25 mouse cellular contexts compared by ENCODE assay signal in genomic region chr5:138163610-138164009, GRCm38 (mm10). TPM values are rescaled to one million over a fixed set of nuclear protein-coding genes. Genes with fewer than 3 reads are reported as not detected.
A peak's percentile ranks its signal among the peaks of the same experiment; 100 is the strongest.
DNase-seq lines count a peak whose midpoint lies in the region; ATAC-seq and TF ChIP-seq lines count a peak whose summit lies in the region.
"Had no signal": no experiment of that assay in that cellular context is flagged by ENCODE, and none has a peak within 500 bp of the region (broad histone marks: within the 10 kb centered on the region; RNA-seq: fewer than 3 reads in every experiment).

No protein-coding gene starts in this region.

- no peak overlapping the region for H3K9ac ChIP-seq in hindbrain, embryonic 11.5 days (ENCODE audit: low read depth, low read length)
- no peak overlapping the region for H3K9ac ChIP-seq in hindbrain, embryonic 12.5 days
- H3K9ac ChIP-seq in ES-Bruce4 (ENCODE audit: low read depth, poor library complexity, severe bottlenecking), result no peak overlapping the region
- 0 out of 2 replicates have a peak overlapping the region, but pooled peaks have one; percentile 19 for H3K9ac ChIP-seq in limb, embryonic 13.5 days
- H3K9ac ChIP-seq: embryonic facial prominence, embryonic 12.5 days; forebrain, embryonic 13.5 days; liver, embryonic 12.5 days; midbrain, embryonic 13.5 days; neural tube, embryonic 13.5 days had no signal

- no peaks in the 10 kb centered on the region for H3K9me3 ChIP-seq in hindbrain, embryonic 11.5 days (ENCODE audit: control insufficient read depth, low read length)
- no peaks in the 10 kb centered on the region for H3K9me3 ChIP-seq in hindbrain, embryonic 12.5 days (replicated peaks)
- H3K9me3 ChIP-seq in ES-Bruce4 (replicated peaks; ENCODE audit: control insufficient read depth, insufficient read depth, low read length, poor library complexity, severe bottlenecking), result no peaks in the 10 kb centered on the region
- H3K9me3 ChIP-seq in limb, embryonic 13.5 days, result no peaks in the 10 kb centered on the region
- H3K9me3 ChIP-seq: embryonic facial prominence, embryonic 12.5 days; forebrain, embryonic 13.5 days; G1E; liver, embryonic 12.5 days; midbrain, embryonic 13.5 days; neural tube, embryonic 13.5 days had no signal

- no peaks in the 10 kb centered on the region; the same call in 1 of the 2 replicates for H3K4me1 ChIP-seq in hindbrain, embryonic 11.5 days (replicated peaks; ENCODE audit: control insufficient read depth, insufficient read depth, low read length)
- H3K4me1 ChIP-seq in hindbrain, embryonic 12.5 days, result peaks cover 16% of the 10 kb centered on the region
- H3K4me1 ChIP-seq in ES-Bruce4 (ENCODE audit: control insufficient read depth, insufficient read depth, low read length), result peaks cover 2% of the 10 kb centered on the region
- peaks cover 19% of the 10 kb centered on the region for H3K4me1 ChIP-seq in limb, embryonic 13.5 days

- H3K27me3 ChIP-seq in hindbrain, embryonic 11.5 days (ENCODE audit: control insufficient read depth, insufficient read depth, low read length), result no peaks in the 10 kb centered on the region
- H3K27me3 ChIP-seq in hindbrain, embryonic 12.5 days, result no peaks in the 10 kb centered on the region
- H3K27me3 ChIP-seq in ES-Bruce4 (ENCODE audit: control insufficient read depth, insufficient read depth, low read length, poor library complexity, severe bottlenecking), result no peaks in the 10 kb centered on the region
- no peaks in the 10 kb centered on the region for H3K27me3 ChIP-seq in limb, embryonic 13.5 days
- H3K27me3 ChIP-seq: embryonic facial prominence, embryonic 12.5 days; forebrain, embryonic 13.5 days; liver, embryonic 12.5 days; midbrain, embryonic 13.5 days; neural tube, embryonic 13.5 days had no signal

- TF ChIP-seq CTCF in ES-Bruce4 (IDR thresholded peaks at IDR 0.05; ENCODE audit: low read depth, low read length), result no peak

- no peak for TF ChIP-seq EP300 in ES-Bruce4 (IDR thresholded peaks at IDR 0.05; ENCODE audit: insufficient read depth, low read depth, low read length)

- H3K4me3 ChIP-seq in hindbrain, embryonic 11.5 days (ENCODE audit: low read depth, low read length), result no peak overlapping the region
- H3K4me3 ChIP-seq in hindbrain, embryonic 12.5 days, result no peak overlapping the region
- H3K4me3 ChIP-seq in ES-Bruce4 (ENCODE audit: low read depth, low read length), result no peak overlapping the region
- H3K4me3 ChIP-seq in limb, embryonic 13.5 days, result no peak overlapping the region
- H3K4me3 ChIP-seq: embryonic facial prominence, embryonic 12.5 days; erythroblast, embryonic 14.5 days; forebrain, embryonic 13.5 days; gastrocnemius, adult 2 months; liver, embryonic 12.5 days; midbrain, embryonic 13.5 days; neural tube, embryonic 13.5 days had no signal

- ATAC-seq in hindbrain, embryonic 11.5 days (ENCODE audit: low FRiP score), result no peak
- no peak for ATAC-seq in hindbrain, embryonic 12.5 days (ENCODE audit: low FRiP score)
- no peak for ATAC-seq in limb, embryonic 13.5 days (ENCODE audit: low FRiP score, low read depth)
- ATAC-seq: activated CD4-positive, CD25-positive, alpha-beta regulatory T cell, adult 4 months; forebrain, embryonic 13.5 days; liver, embryonic 12.5 days; midbrain, embryonic 13.5 days had no signal

- H3K27ac ChIP-seq in hindbrain, embryonic 11.5 days (ENCODE audit: low read depth, low read length), result no peak overlapping the region
- H3K27ac ChIP-seq in hindbrain, embryonic 12.5 days, result no peak overlapping the region
- H3K27ac ChIP-seq in ES-Bruce4 (ENCODE audit: insufficient read depth, low read length), result peak overlapping the region; percentile 64
- no peak overlapping the region; the same call in 1 of the 2 replicates for H3K27ac ChIP-seq in limb, embryonic 13.5 days
- H3K27ac ChIP-seq: embryonic facial prominence, embryonic 12.5 days; forebrain, embryonic 13.5 days; gastrocnemius, adult 2 months; midbrain, embryonic 13.5 days; neural tube, embryonic 13.5 days had no signal

- H3K36me3 ChIP-seq in hindbrain, embryonic 11.5 days (ENCODE audit: control insufficient read depth, insufficient read depth, low read length), result peaks cover 26% of the 10 kb centered on the region
- peaks cover 63% of the 10 kb centered on the region for H3K36me3 ChIP-seq in hindbrain, embryonic 12.5 days
- peaks cover 56% of the 10 kb centered on the region for H3K36me3 ChIP-seq in ES-Bruce4 (ENCODE audit: control insufficient read depth, insufficient read depth, low read length, poor library complexity, severe bottlenecking)
- H3K36me3 ChIP-seq in limb, embryonic 13.5 days, result peaks cover 66% of the 10 kb centered on the region

- WGBS in hindbrain, embryonic 11.5 days, result 69% methylated on average over 10 of the region's 10 CpGs
- 71% methylated on average over 10 of the region's 10 CpGs for WGBS in hindbrain, embryonic 12.5 days
- 69% methylated on average over 10 of the region's 10 CpGs for WGBS in limb, embryonic 13.5 days

- no peak for TF ChIP-seq POLR2A in ES-Bruce4 (IDR thresholded peaks at IDR 0.05; ENCODE audit: insufficient read depth, low read length)

- DNase-seq in cerebellum, adult 11-12 months, result peak; percentile 22
- no peak for DNase-seq in cerebellum, adult 8-10 months
- peak; percentile 19 for DNase-seq in hindbrain, embryonic 11.5 days (ENCODE audit: low spot score)
- DNase-seq in urinary bladder, postnatal 14 days (ENCODE audit: low spot score), result no peak
- DNase-seq: adrenal gland, adult 8-10 months; cerebellum, postnatal 10 days; gastrocnemius, adult 2 months; kidney, adult 11 months; kidney, postnatal 4 days; left cerebral cortex, postnatal 4 days; lung, adult 2 months; lung, postnatal 14 days; thymus, postnatal 14 days had no signal

- no peak overlapping the region for H3K4me2 ChIP-seq in hindbrain, embryonic 11.5 days (replicated peaks; ENCODE audit: low read depth, low read length)
- H3K4me2 ChIP-seq in hindbrain, embryonic 12.5 days (replicated peaks), result no peak overlapping the region
- no peak overlapping the region for H3K4me2 ChIP-seq in limb, embryonic 13.5 days (replicated peaks)
- H3K4me2 ChIP-seq: embryonic facial prominence, embryonic 12.5 days; forebrain, embryonic 13.5 days; heart, embryonic 11.5 days; liver, embryonic 12.5 days; midbrain, embryonic 13.5 days; neural tube, embryonic 13.5 days had no signal

RNA-seq across cellular contexts. Expression of gene Cops6, which starts 2.7 kb away (rescaled TPM):
- 261 and 292 TPM in 2 replicates for polyA plus RNA-seq in hindbrain, embryonic 11.5 days (2014; fragmentation: Nextera tagmentation; extraction: Ambion mirVana)
- 270 and 286 TPM in 2 replicates for polyA plus RNA-seq in hindbrain, embryonic 12.5 days (2016; fragmentation: Nextera tagmentation; extraction: Ambion mirVana)
- 121 and 122 TPM in 2 replicates for polyA plus RNA-seq in ES-Bruce4 (2011; ENCODE audit: insufficient read depth, insufficient read length, low read depth, missing spikeins)
- 362 and 367 TPM in 2 replicates for polyA plus RNA-seq in limb, embryonic 13.5 days (2015; fragmentation: Nextera tagmentation; extraction: Ambion mirVana)

RNA-seq across cellular contexts. Expression of gene Zfp113, which starts 8.1 kb away (rescaled TPM):
- polyA plus RNA-seq in hindbrain, embryonic 11.5 days (2014; fragmentation: Nextera tagmentation; extraction: Ambion mirVana), result 28.9 and 33.4 TPM in 2 replicates
- polyA plus RNA-seq in hindbrain, embryonic 12.5 days (2016; fragmentation: Nextera tagmentation; extraction: Ambion mirVana), result 34.2 and 35.9 TPM in 2 replicates
- polyA plus RNA-seq in ES-Bruce4 (2011; ENCODE audit: insufficient read depth, insufficient read length, low read depth, missing spikeins), result 10.0 and 12.4 TPM in 2 replicates
- 20.3 and 23.8 TPM in 2 replicates for polyA plus RNA-seq in limb, embryonic 13.5 days (2015; fragmentation: Nextera tagmentation; extraction: Ambion mirVana)

RNA-seq across cellular contexts. Expression of gene Ap4m1, which starts 8.2 kb away (rescaled TPM):
- 15.8 and 19.9 TPM in 2 replicates for polyA plus RNA-seq in hindbrain, embryonic 11.5 days (2014; fragmentation: Nextera tagmentation; extraction: Ambion mirVana)
- polyA plus RNA-seq in hindbrain, embryonic 12.5 days (2016; fragmentation: Nextera tagmentation; extraction: Ambion mirVana), result 25.7 and 28.6 TPM in 2 replicates
- polyA plus RNA-seq in ES-Bruce4 (2011; ENCODE audit: insufficient read depth, insufficient read length, low read depth, missing spikeins), result 11.4 and 14.7 TPM in 2 replicates
- polyA plus RNA-seq in limb, embryonic 13.5 days (2015; fragmentation: Nextera tagmentation; extraction: Ambion mirVana), result 32.2 and 35.8 TPM in 2 replicates

RNA-seq across cellular contexts. Expression of gene Mcm7, which starts 8.6 kb away (rescaled TPM):
- 220 and 253 TPM in 2 replicates for polyA plus RNA-seq in hindbrain, embryonic 11.5 days (2014; fragmentation: Nextera tagmentation; extraction: Ambion mirVana)
- polyA plus RNA-seq in hindbrain, embryonic 12.5 days (2016; fragmentation: Nextera tagmentation; extraction: Ambion mirVana), result 179 and 180 TPM in 2 replicates
- polyA plus RNA-seq in ES-Bruce4 (2011; ENCODE audit: insufficient read depth, insufficient read length, low read depth, missing spikeins), result 298 and 304 TPM in 2 replicates
- 208 and 210 TPM in 2 replicates for polyA plus RNA-seq in limb, embryonic 13.5 days (2015; fragmentation: Nextera tagmentation; extraction: Ambion mirVana)

RNA-seq across cellular contexts. Expression of gene Taf6, which starts 23.6 kb away (rescaled TPM):
- polyA plus RNA-seq in hindbrain, embryonic 11.5 days (2014; fragmentation: Nextera tagmentation; extraction: Ambion mirVana), result 106 and 110 TPM in 2 replicates
- 102 and 109 TPM in 2 replicates for polyA plus RNA-seq in hindbrain, embryonic 12.5 days (2016; fragmentation: Nextera tagmentation; extraction: Ambion mirVana)
- 51.6 and 55.4 TPM in 2 replicates for polyA plus RNA-seq in ES-Bruce4 (2011; ENCODE audit: insufficient read depth, insufficient read length, low read depth, missing spikeins)
- polyA plus RNA-seq in limb, embryonic 13.5 days (2015; fragmentation: Nextera tagmentation; extraction: Ambion mirVana), result 99.2 and 106 TPM in 2 replicates

Comparison
In these comparisons a context has a peak if more than half of its experiments do, and no peak if none do; other contexts are left out.
1. DNase-seq: peak in cerebellum, adult 11-12 months (single experiment) and hindbrain, embryonic 11.5 days (single experiment); none in cerebellum, adult 8-10 months (single experiment) and urinary bladder, postnatal 14 days (single experiment).